Mouse (Mus musculus): ENCODE results near the gene Fkbp1b. TPM values are rescaled to one million over a fixed set of nuclear protein-coding genes. Genes with fewer than 3 reads are reported as not detected.
"Not testable (repeated sequence)": the region's sequence is repeated elsewhere in the genome, so short reads cannot be mapped to it uniquely, and the experiment has no call there.

The Fkbp1b gene
- total RNA-seq (2021) = 1 to 10 TPM; 4.0 to 8.8 TPM

GRCm38 (mm10) chr12:4841392-4841887 is at the start of gene Fkbp1b:
Fkbp1b (minus strand) TSS chr12:4841591.
- DNase-seq = peak; percentile 60

GRCm38 (mm10) chr12:4889891-4890290 is 48.5 kb upstream of the Fkbp1b start:
- DNase-seq = no peak

GRCm38 (mm10) chr12:4889251-4889650 is 47.9 kb upstream of the Fkbp1b start:
- no peak for DNase-seq

- no peak for DNase-seq
These were observed 47.3 kb upstream of the Fkbp1b start for GRCm38 (mm10) chr12:4888739-4889138.

GRCm38 (mm10) chr12:4886581-4886980 is 45.2 kb upstream of the Fkbp1b start:
- not testable (repeated sequence) for DNase-seq

- DNase-seq = no peak
These were observed 43.7 kb upstream of the Fkbp1b start for GRCm38 (mm10) chr12:4885062-4885461.

- DNase-seq = no peak
These were observed 40.7 kb upstream of the Fkbp1b start for GRCm38 (mm10) chr12:4882086-4882485.

GRCm38 (mm10) chr12:4879048-4879447 is 37.7 kb upstream of the Fkbp1b start:
- DNase-seq = no peak

GRCm38 (mm10) chr12:4878296-4878783 is 36.9 kb upstream of the Fkbp1b start:
- DNase-seq = no peak

GRCm38 (mm10) chr12:4875623-4876022 is 34.2 kb upstream of the Fkbp1b start:
- no peak for DNase-seq

GRCm38 (mm10) chr12:4874161-4874927 is 33.0 kb upstream of the Fkbp1b start, which contains the start of gene Mfsd2b:
Mfsd2b (minus strand) TSS chr12:4874359.
- peak; percentile 80 for DNase-seq

GRCm38 (mm10) chr12:4873531-4873930 is 32.1 kb upstream of the Fkbp1b start:
- no peak for DNase-seq

GRCm38 (mm10) chr12:4872983-4873477 is 31.6 kb upstream of the Fkbp1b start:
- DNase-seq = no peak

- no peak for DNase-seq
These were observed 30.9 kb upstream of the Fkbp1b start for GRCm38 (mm10) chr12:4872273-4872672.

- no peak for DNase-seq
These were observed 29.9 kb upstream of the Fkbp1b start for GRCm38 (mm10) chr12:4871260-4871659.

- DNase-seq = no peak
These were observed 27.5 kb upstream of the Fkbp1b start for GRCm38 (mm10) chr12:4868924-4869323.

GRCm38 (mm10) chr12:4864338-4864690 is 22.9 kb upstream of the Fkbp1b start:
- DNase-seq = no peak

- peak; percentile 60 for DNase-seq
These were observed 22.4 kb upstream of the Fkbp1b start for GRCm38 (mm10) chr12:4863654-4864337.

GRCm38 (mm10) chr12:4862672-4863071 is 21.3 kb upstream of the Fkbp1b start:
- DNase-seq = no peak

GRCm38 (mm10) chr12:4859241-4859914 is 18.0 kb upstream of the Fkbp1b start:
- no peak for DNase-seq

GRCm38 (mm10) chr12:4856834-4857233 is 15.4 kb upstream of the Fkbp1b start:
- no peak for DNase-seq

GRCm38 (mm10) chr12:4856160-4856559 is 14.8 kb upstream of the Fkbp1b start:
- DNase-seq = no peak

GRCm38 (mm10) chr12:4843741-4844140 is 2.4 kb upstream of the Fkbp1b start:
- peak; percentile 44 for DNase-seq
